Mouse (Mus musculus) neural tube, embryonic 14.5 days (tissue): ENCODE measurements around the gene St6galnac5. TPM values are rescaled to one million over a fixed set of nuclear protein-coding genes. Genes with fewer than 3 reads are reported as not detected.

ENCODE experiments used
- ATAC-seq: fragments of 200-750 bp; cut with Nextera tagmentation; 2 replicates; pipeline ENCODE4 v1.8.0; 2017; ENCODE audit warnings: low read depth, mild to moderate bottlenecking, moderate TSS enrichment, moderate library complexity
- H3K27ac ChIP-seq: fragments of 300-500 bp; sonication (generic); 2 replicates; pipeline ENCODE4 v1.5.1; 2014; ENCODE audit warnings: low read depth, mild to moderate bottlenecking, control low read depth, low read length, moderate library complexity, mixed read lengths
- H3K27me3 ChIP-seq: fragments of 300-500 bp; sonication (generic); 2 replicates; pipeline ENCODE4 v1.6.1; 2014; ENCODE audit warnings: low read length; ENCODE audit not compliant: control insufficient read depth, insufficient read depth
- H3K36me3 ChIP-seq: fragments of 300-500 bp; sonication (generic); 2 replicates; pipeline ENCODE4 v1.6.1; 2014; ENCODE audit warnings: low read length, mixed read lengths; ENCODE audit not compliant: control insufficient read depth, insufficient read depth
- H3K4me1 ChIP-seq: fragments of 300-500 bp; sonication (generic); 2 replicates; pipeline ENCODE4 v1.6.1; 2014; ENCODE audit warnings: low read length; ENCODE audit not compliant: control insufficient read depth, insufficient read depth
- H3K4me2 ChIP-seq: fragments of 300-500 bp; sonication (generic); 2 replicates; pipeline ENCODE4 v1.6.1; 2014; ENCODE audit warnings: mild to moderate bottlenecking, low read depth, low read length, control low read depth
- H3K4me3 ChIP-seq: fragments of 300-500 bp; sonication (generic); 2 replicates; pipeline ENCODE4 v1.5.1; 2014; ENCODE audit warnings: low read depth, low read length, control low read depth, mixed read lengths
- H3K9ac ChIP-seq: fragments of 300-500 bp; sonication (generic); replicated peaks from 2 replicates; pipeline ENCODE4 v1.6.1; 2014; ENCODE audit warnings: low read depth, mild to moderate bottlenecking, control low read depth, low read length, mixed read lengths
- H3K9me3 ChIP-seq: fragments of 300-500 bp; sonication (generic); 2 replicates; pipeline ENCODE4 v1.6.1; 2016; ENCODE audit warnings: low read length; ENCODE audit not compliant: control insufficient read depth
- WGBS: fragments of 180-500 bp; shearing (Covaris S2); extraction: QIAGEN DNeasy Blood & Tissue Kit; methylation state at CpG from one replicate; pipeline ENCODE4 v1.1.7; 2014; 5-methylcytosine and 5-hydroxymethylcytosine counted together
- polyA plus RNA-seq: library from polyadenylated mRNA; unstranded; fragments of >200 nt; fragmentation: Nextera tagmentation; extraction: Ambion mirVana; gene quantifications from 2 replicates; pipeline ENCODE4 v1.2.1, GENCODE M21; 2014

St6galnac5 gene
- polyA plus RNA-seq, 1 experiment from 2014 or later = 20.4 TPM

DNA sequence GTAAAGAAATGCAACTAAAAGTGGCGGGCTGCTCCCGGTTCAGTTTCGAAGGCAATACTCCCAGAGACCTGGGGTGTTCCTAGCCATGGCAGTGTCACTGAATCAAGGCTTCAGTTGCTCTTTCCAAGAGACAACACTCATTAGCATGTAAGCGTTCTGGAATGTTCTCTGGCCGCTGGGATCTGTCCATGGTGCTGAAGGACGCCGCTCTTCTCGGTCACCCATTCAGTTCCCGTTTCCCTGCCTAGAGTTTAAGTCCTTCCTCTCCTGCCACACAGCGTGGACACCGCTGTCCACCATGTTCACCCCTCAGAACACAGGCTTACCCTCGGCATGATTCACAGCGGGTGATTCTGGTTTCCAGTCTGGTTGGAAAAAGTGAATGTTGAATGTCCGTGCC lies 160.8 kb downstream of the St6galnac5 start:
- no peaks in the 10 kb centered on the region for H3K36me3 ChIP-seq
- no peaks in the 10 kb centered on the region for H3K9me3 ChIP-seq
- no peak overlapping the region for H3K4me3 ChIP-seq
- H3K9ac ChIP-seq = no peak overlapping the region
- no peak overlapping the region for H3K4me2 ChIP-seq
- WGBS = 64% methylated on average over 14 of the region's 14 CpGs
- no peak for ATAC-seq
- no peaks in the 10 kb centered on the region for H3K27me3 ChIP-seq
- H3K4me1 ChIP-seq = no peaks in the 10 kb centered on the region
- no peak overlapping the region for H3K27ac ChIP-seq

DNA sequence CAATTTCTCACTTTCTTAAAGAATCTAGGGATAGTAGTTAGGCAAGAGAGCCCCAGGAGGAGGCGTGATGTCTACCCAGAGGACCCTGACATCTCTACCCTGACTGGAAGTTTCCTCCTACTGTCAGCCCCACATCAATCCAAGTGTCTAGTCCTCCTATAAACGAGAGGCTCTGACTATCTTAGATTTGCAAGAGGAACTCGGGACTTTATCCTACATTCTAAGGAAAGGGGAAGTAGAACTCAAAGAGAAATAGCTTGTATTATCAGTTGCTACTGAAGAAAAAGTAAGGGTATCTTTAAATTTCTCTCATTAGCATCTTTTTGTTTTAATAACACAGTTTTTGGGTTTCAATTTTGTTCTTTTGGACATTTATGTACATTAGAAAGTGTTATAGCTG lies 161.6 kb downstream of the St6galnac5 start:
- ATAC-seq = no peak
- no peak overlapping the region for H3K4me2 ChIP-seq
- H3K27ac ChIP-seq = no peak overlapping the region
- H3K9ac ChIP-seq = no peak overlapping the region
- no peaks in the 10 kb centered on the region for H3K36me3 ChIP-seq
- H3K4me3 ChIP-seq = no peak overlapping the region
- H3K9me3 ChIP-seq = no peaks in the 10 kb centered on the region
- H3K27me3 ChIP-seq = no peaks in the 10 kb centered on the region
- 80% methylated on average over 3 of the region's 3 CpGs for WGBS
- no peaks in the 10 kb centered on the region for H3K4me1 ChIP-seq

DNA sequence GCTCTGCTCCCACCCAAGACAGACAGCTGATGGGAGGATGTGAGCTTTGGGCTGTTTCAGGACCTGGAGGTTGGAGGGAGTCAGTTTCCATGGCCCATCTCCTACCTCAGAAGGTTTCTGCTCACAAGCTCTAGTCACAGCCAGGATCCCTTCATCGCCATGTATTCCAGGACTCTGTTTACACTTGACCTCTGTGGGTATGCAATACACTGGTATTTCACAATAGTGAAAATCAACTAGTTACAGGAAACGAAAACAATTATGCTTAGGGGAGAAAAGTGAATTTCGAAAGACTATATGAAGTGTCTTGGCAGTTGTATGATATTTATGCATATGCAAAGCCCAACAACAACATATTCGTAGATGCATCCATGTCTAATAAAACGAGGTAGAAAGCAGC lies 166.9 kb downstream of the St6galnac5 start:
- Histone ChIP-seq H3K4me1 (no peaks in the 10 kb centered on the region), H3K4me3 (no peak overlapping the region), H3K36me3 (no peaks in the 10 kb centered on the region), H3K9me3 (no peaks in the 10 kb centered on the region), H3K4me2 (no peak overlapping the region), H3K9ac (no peak overlapping the region), H3K27ac (no peak overlapping the region), H3K27me3 (no peaks in the 10 kb centered on the region)
- ATAC-seq = no peak
- 93% methylated on average over 5 of the region's 5 CpGs for WGBS

DNA sequence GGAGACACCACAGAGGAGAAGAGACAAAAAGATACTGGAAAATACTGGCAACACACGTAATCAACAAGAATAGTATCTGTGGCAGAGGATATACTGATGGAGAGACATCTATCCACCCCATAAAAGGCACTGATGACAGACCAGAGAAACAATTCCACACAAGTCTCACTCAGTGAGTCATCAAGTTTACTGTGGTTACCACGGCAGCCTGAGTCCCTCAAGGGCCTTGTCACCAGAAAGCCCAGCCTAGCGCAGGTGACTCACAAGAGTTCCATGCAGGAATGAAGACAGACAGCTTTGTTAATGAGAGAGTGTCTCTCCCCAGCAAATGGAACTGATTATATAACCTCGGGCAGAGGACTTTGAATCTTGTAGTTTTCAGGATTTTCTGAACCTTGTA lies 168.1 kb downstream of the St6galnac5 start:
- Histone ChIP-seq H3K36me3 (no peaks in the 10 kb centered on the region), H3K9ac (no peak overlapping the region), H3K4me2 (no peak overlapping the region), H3K4me3 (no peak overlapping the region), H3K27ac (no peak overlapping the region), H3K9me3 (no peaks in the 10 kb centered on the region), H3K27me3 (no peaks in the 10 kb centered on the region), H3K4me1 (no peaks in the 10 kb centered on the region)
- 82% methylated on average over 4 of the region's 4 CpGs for WGBS
- ATAC-seq = no peak

DNA sequence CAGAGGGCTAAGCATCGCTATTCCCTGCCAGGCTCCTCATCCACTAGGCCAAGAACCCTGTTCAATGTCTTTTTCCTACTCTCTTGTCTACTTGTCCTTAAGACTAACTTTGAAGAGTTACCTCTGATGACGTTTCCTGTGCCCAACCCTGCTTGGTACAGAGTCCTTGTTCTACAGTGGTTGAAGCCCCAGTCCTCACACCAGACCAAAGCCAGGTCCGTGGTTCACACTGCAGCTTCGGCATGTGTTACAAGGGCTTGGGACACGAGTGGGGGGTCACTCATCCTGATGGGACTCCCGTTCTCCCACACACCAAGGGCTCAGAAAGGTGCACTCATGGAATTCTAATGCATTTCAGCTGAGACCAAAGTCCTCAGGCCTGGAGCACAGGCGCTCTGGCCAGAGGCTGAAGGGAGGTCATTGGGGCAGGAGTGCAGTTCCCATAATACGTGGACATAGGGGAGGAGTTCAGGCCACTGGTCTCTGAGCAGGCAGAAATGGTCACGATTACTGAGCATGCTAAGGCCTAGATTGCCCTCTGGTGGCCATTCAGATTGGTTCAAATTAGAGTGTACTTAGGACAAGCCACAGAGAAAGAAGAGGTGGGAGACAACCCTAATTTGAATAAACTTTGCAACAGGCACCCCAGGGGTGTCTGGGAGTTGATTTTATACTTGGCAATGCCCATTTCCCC lies 182.2 kb downstream of the St6galnac5 start:
- ATAC-seq = no peak
- no peak overlapping the region for H3K27ac ChIP-seq
- WGBS = 86% methylated on average over 9 of the region's 9 CpGs
- H3K9ac ChIP-seq = no peak overlapping the region
- no peak overlapping the region for H3K4me2 ChIP-seq
- H3K9me3 ChIP-seq = no peaks in the 10 kb centered on the region
- H3K4me1 ChIP-seq = no peaks in the 10 kb centered on the region
- H3K27me3 ChIP-seq = no peaks in the 10 kb centered on the region
- no peak overlapping the region for H3K4me3 ChIP-seq
- no peaks in the 10 kb centered on the region for H3K36me3 ChIP-seq

DNA sequence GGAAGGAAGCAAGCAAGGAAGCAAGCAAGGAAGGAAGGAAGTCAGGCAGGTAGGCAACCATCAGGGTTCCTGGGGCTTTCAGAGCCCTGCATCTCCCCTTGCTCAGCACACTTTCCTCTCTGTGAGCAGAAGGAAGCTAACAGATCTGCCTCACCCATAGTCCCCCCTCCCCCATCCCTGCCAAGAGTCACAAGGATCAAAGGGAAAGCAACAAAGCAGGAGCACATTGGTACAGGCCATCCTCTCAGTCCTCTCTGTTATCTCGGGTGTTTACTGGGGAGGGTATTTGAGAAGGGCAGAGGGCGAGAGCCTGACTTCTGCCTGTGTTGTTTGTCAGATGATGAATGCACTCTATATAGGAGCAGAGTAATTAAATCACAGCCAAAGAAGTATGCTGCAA lies 184.7 kb downstream of the St6galnac5 start:
- WGBS = 13% methylated on average over 2 of the region's 2 CpGs
- Histone ChIP-seq H3K4me3 (no peak overlapping the region), H3K4me2 (no peak overlapping the region), H3K36me3 (no peaks in the 10 kb centered on the region), H3K9me3 (no peaks in the 10 kb centered on the region), H3K27me3 (no peaks in the 10 kb centered on the region), H3K9ac (no peak overlapping the region), H3K27ac (no peak overlapping the region), H3K4me1 (no peaks in the 10 kb centered on the region)
- ATAC-seq = no peak

DNA sequence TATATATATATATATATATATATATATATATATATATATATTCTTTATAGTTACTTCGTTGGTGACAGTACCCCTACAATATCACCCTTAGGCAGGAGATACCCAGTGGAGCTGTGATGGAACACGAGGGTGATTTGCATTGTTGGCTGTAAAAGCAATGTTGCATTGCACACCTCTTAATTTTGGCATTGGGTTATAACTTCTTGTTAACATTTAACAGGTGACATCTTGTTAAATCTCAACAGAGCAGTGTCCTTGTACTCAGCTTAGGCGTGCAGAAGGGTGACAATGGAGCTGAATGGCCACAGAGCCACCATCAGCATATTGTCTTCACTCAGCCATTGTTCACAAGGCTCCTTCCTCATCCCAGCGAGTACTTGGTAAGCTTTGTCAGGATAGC lies 185.8 kb downstream of the St6galnac5 start:
- Histone ChIP-seq H3K27ac (no peak overlapping the region), H3K4me1 (no peaks in the 10 kb centered on the region), H3K4me3 (no peak overlapping the region), H3K36me3 (no peaks in the 10 kb centered on the region), H3K9ac (no peak overlapping the region), H3K4me2 (no peak overlapping the region), H3K9me3 (no peaks in the 10 kb centered on the region), H3K27me3 (no peaks in the 10 kb centered on the region)
- ATAC-seq = no peak
- WGBS = 78% methylated on average over 4 of the region's 4 CpGs

DNA sequence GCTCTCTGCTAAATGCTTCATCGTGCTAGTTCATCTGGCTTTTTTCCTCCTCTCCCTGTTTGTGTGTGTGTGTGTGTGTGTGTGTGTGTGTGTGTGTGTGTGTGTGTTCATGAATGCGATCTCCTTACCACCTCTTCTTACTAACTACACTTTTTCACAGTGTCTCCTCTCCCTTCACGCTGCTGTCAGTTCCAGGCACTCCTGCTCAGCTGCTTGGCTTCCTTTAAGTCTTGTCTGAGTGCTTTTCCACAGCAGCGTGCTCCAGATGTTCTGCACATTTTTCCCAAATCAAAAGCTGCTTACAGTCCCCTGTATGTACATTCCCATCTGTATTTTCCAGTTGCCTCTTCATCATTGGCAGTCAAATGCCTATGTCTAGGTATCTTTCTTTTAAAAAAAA lies 189.0 kb downstream of the St6galnac5 start:
- no peaks in the 10 kb centered on the region for H3K9me3 ChIP-seq
- no peaks in the 10 kb centered on the region for H3K36me3 ChIP-seq
- H3K4me3 ChIP-seq = no peak overlapping the region
- no peak overlapping the region for H3K4me2 ChIP-seq
- no peak overlapping the region for H3K9ac ChIP-seq
- ATAC-seq = no peak
- H3K27me3 ChIP-seq = no peaks in the 10 kb centered on the region
- 89% methylated on average over 4 of the region's 4 CpGs for WGBS
- H3K27ac ChIP-seq = no peak overlapping the region
- no peaks in the 10 kb centered on the region for H3K4me1 ChIP-seq

DNA sequence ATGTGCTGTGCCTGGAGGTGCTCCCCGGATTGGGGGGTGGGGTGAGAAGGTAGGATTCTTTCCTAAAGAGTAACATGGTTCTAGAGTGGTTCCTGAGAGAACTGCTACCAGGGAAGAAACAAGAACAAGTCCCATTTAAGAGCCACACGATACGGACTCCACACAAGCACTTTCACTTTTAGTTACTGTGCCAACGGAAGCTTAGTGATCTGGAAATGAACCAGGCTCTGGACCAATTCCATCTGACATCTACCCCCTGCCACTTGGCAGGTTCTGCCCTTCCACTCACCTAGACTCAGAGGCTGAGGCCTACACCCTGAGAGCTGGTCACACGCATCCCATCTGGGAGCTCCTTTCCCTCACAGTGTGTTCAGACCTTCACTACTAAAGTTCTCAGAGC lies 189.4 kb downstream of the St6galnac5 start:
- Histone ChIP-seq H3K36me3 (no peaks in the 10 kb centered on the region), H3K4me3 (no peak overlapping the region), H3K9me3 (no peaks in the 10 kb centered on the region), H3K4me1 (no peaks in the 10 kb centered on the region), H3K4me2 (no peak overlapping the region), H3K27ac (no peak overlapping the region), H3K9ac (no peak overlapping the region), H3K27me3 (no peaks in the 10 kb centered on the region)
- ATAC-seq = no peak
- 94% methylated on average over 5 of the region's 5 CpGs for WGBS
